Mouse (Mus musculus) cerebellum, adult 11 months (tissue): ENCODE data around the gene Olfr1359.
"Not testable (repeated sequence)": the region's sequence is repeated elsewhere in the genome, so short reads cannot be mapped to it uniquely, and the experiment has no call there.

Experiments used
- DNase-seq: peaks from one replicate; pipeline ENCODE4 v3.0.0; 2022

Olfr1359 gene

GRCm38 (mm10) chr13:21697811-21698210, at the start of gene Olfr1359:
Olfr1359 (plus strand) TSS chr13:21698111.
- no peak for DNase-seq

GRCm38 (mm10) chr13:21663286-21663685, 34.6 kb upstream of the Olfr1359 start, which contains the start of gene Olfr1361:
Olfr1361 (minus strand) TSS chr13:21663386.
- no peak for DNase-seq

- DNase-seq, result no peak
Measured at GRCm38 (mm10) chr13:21677305-21677704, 20.6 kb upstream of the Olfr1359 start, which contains the start of gene Olfr1360. Olfr1360 (minus strand) TSS chr13:21677405.

GRCm38 (mm10) chr13:21706669-21707068, 8.8 kb downstream of the Olfr1359 start:
- DNase-seq, result no peak

- DNase-seq, result peak; percentile 83
Measured at GRCm38 (mm10) chr13:21710031-21710711, 12.3 kb downstream of the Olfr1359 start.

GRCm38 (mm10) chr13:21710821-21711525, 13.1 kb downstream of the Olfr1359 start:
- DNase-seq, result peak; percentile 79

- DNase-seq, result no peak
Measured at GRCm38 (mm10) chr13:21711698-21712097, 13.8 kb downstream of the Olfr1359 start.

GRCm38 (mm10) chr13:21714725-21715124, 16.8 kb downstream of the Olfr1359 start:
- DNase-seq, result peak; percentile 55

- DNase-seq, result no peak
Measured at GRCm38 (mm10) chr13:21715131-21715863, 17.4 kb downstream of the Olfr1359 start.

GRCm38 (mm10) chr13:21715864-21716539, 18.1 kb downstream of the Olfr1359 start, which contains the start of the genes Hist1h2bl and Hist1h2ai:
Hist1h2bl (minus strand) TSS chr13:21716143.
Hist1h2ai (plus strand) TSS chr13:21716422.
- DNase-seq, result peak; percentile 79

GRCm38 (mm10) chr13:21716540-21717391, 18.9 kb downstream of the Olfr1359 start:
- DNase-seq, result not testable (repeated sequence)

- DNase-seq, result peak; percentile 73
Measured at GRCm38 (mm10) chr13:21717397-21718357, 19.8 kb downstream of the Olfr1359 start, which contains the start of gene Hist1h3h. Hist1h3h (plus strand) TSS chr13:21717659.

GRCm38 (mm10) chr13:21718381-21719080, 20.6 kb downstream of the Olfr1359 start:
- no peak for DNase-seq

- DNase-seq, result not testable (repeated sequence)
Measured at GRCm38 (mm10) chr13:21721107-21721756, 23.3 kb downstream of the Olfr1359 start.

- peak; percentile 53 for DNase-seq
Measured at GRCm38 (mm10) chr13:21721757-21722372, 24.0 kb downstream of the Olfr1359 start, which contains the start of gene Hist1h2bm. Hist1h2bm (plus strand) TSS chr13:21722044.

- no peak for DNase-seq
Measured at GRCm38 (mm10) chr13:21722373-21722925, 24.5 kb downstream of the Olfr1359 start.

- DNase-seq, result no peak
Measured at GRCm38 (mm10) chr13:21722993-21723836, 25.3 kb downstream of the Olfr1359 start.
